Mouse (Mus musculus): ENCODE measurements at regions not wholly inside any gene's neighbourhood (a gene's known extent, or its start where the extent isn't known, plus 50 kb on each side); places are given as distances from the start of the nearest gene placed in this dataset.

- no peak for ATAC-seq (ENCODE audit: low FRiP score, low read depth)
- no peak for DNase-seq (ENCODE audit: low spot score)
- no peaks in the 10 kb centered on the region for H3K4me1 ChIP-seq (ENCODE audit: control insufficient read depth, insufficient read depth, low read length)
- H3K9me3 ChIP-seq (ENCODE audit: control insufficient read depth, low read length) = no peaks in the 10 kb centered on the region
- no peak overlapping the region for H3K4me2 ChIP-seq (replicated peaks; ENCODE audit: low read depth, low read length, severe bottlenecking)
- no peak overlapping the region for H3K27ac ChIP-seq (replicated peaks; ENCODE audit: low read depth, low read length)
- TF ChIP-seq POLR2A (IDR thresholded peaks at IDR 0.05; ENCODE audit: borderline replicate concordance, extremely low read depth, insufficient read depth, insufficient read length) = no peak
- WGBS = 61% methylated on average over 4 of the region's 4 CpGs
- H3K27me3 ChIP-seq (ENCODE audit: control insufficient read depth, insufficient read depth, low read length) = no peaks in the 10 kb centered on the region
- no peaks in the 10 kb centered on the region for H3K36me3 ChIP-seq (ENCODE audit: control insufficient read depth, insufficient read depth, low read length)
- H3K9ac ChIP-seq (ENCODE audit: low read depth, low read length, severe bottlenecking) = no peak overlapping the region
- H3K4me3 ChIP-seq (replicated peaks; ENCODE audit: low read length) = no peak overlapping the region
Observed at GRCm38 (mm10) chr3:115774723-115775122, 59.9 kb upstream of the S1pr1 start.

GRCm38 (mm10) chr3:115779144-115779890 is 64.4 kb upstream of the S1pr1 start:
- no peaks in the 10 kb centered on the region; the same call in 1 of the 2 replicates for H3K4me1 ChIP-seq (ENCODE audit: control insufficient read depth, insufficient read depth, low read length)
- no peak overlapping the region for H3K4me3 ChIP-seq (replicated peaks; ENCODE audit: low read length)
- DNase-seq (ENCODE audit: low spot score) (no peak), ATAC-seq (ENCODE audit: low FRiP score, low read depth) (no peak)
- H3K9me3 ChIP-seq (ENCODE audit: control insufficient read depth, low read length) = no peaks in the 10 kb centered on the region
- H3K36me3 ChIP-seq (ENCODE audit: control insufficient read depth, insufficient read depth, low read length) = no peaks in the 10 kb centered on the region
- TF ChIP-seq POLR2A (IDR thresholded peaks at IDR 0.05; ENCODE audit: borderline replicate concordance, extremely low read depth, insufficient read depth, insufficient read length) = no peak
- H3K27me3 ChIP-seq (ENCODE audit: control insufficient read depth, insufficient read depth, low read length) = no peaks in the 10 kb centered on the region
- 87% methylated on average over 10 of the region's 10 CpGs for WGBS
- H3K4me2 ChIP-seq (replicated peaks; ENCODE audit: low read depth, low read length, severe bottlenecking) = no peak overlapping the region
- H3K27ac ChIP-seq (replicated peaks; ENCODE audit: low read depth, low read length) = no peak overlapping the region
- H3K9ac ChIP-seq (ENCODE audit: low read depth, low read length, severe bottlenecking) = no peak overlapping the region

GRCm38 (mm10) chr3:115779906-115780305 is 65.0 kb upstream of the S1pr1 start:
- Histone ChIP-seq H3K4me3 (replicated peaks; ENCODE audit: low read length) (no peak overlapping the region), H3K9ac (ENCODE audit: low read depth, low read length, severe bottlenecking) (no peak overlapping the region), H3K27ac (replicated peaks; ENCODE audit: low read depth, low read length) (no peak overlapping the region), H3K9me3 (ENCODE audit: control insufficient read depth, low read length) (no peaks in the 10 kb centered on the region), H3K4me1 (ENCODE audit: control insufficient read depth, insufficient read depth, low read length) (no peaks in the 10 kb centered on the region; the same call in 1 of the 2 replicates), H3K36me3 (ENCODE audit: control insufficient read depth, insufficient read depth, low read length) (no peaks in the 10 kb centered on the region), H3K27me3 (ENCODE audit: control insufficient read depth, insufficient read depth, low read length) (no peaks in the 10 kb centered on the region), H3K4me2 (replicated peaks; ENCODE audit: low read depth, low read length, severe bottlenecking) (no peak overlapping the region)
- ATAC-seq (ENCODE audit: low FRiP score, low read depth) (no peak), DNase-seq (ENCODE audit: low spot score) (no peak)
- 79% methylated on average over 5 of the region's 5 CpGs for WGBS
- no peak for TF ChIP-seq POLR2A (IDR thresholded peaks at IDR 0.05; ENCODE audit: borderline replicate concordance, extremely low read depth, insufficient read depth, insufficient read length)

- H3K9ac ChIP-seq (ENCODE audit: low read depth, low read length, severe bottlenecking) = no peak overlapping the region
- no peak overlapping the region for H3K4me3 ChIP-seq (replicated peaks; ENCODE audit: low read length)
- peaks cover 6% of the 10 kb centered on the region for H3K4me1 ChIP-seq (ENCODE audit: control insufficient read depth, insufficient read depth, low read length)
- H3K27me3 ChIP-seq (ENCODE audit: control insufficient read depth, insufficient read depth, low read length) = no peaks in the 10 kb centered on the region
- no peak for TF ChIP-seq POLR2A (IDR thresholded peaks at IDR 0.05; ENCODE audit: borderline replicate concordance, extremely low read depth, insufficient read depth, insufficient read length)
- DNase-seq (ENCODE audit: low spot score) (no peak), ATAC-seq (ENCODE audit: low FRiP score, low read depth) (0 out of 2 replicates have a peak, but pooled peaks have one; percentile 34)
- H3K4me2 ChIP-seq (replicated peaks; ENCODE audit: low read depth, low read length, severe bottlenecking) = no peak overlapping the region
- no peaks in the 10 kb centered on the region for H3K9me3 ChIP-seq (ENCODE audit: control insufficient read depth, low read length)
- H3K27ac ChIP-seq (replicated peaks; ENCODE audit: low read depth, low read length) = no peak overlapping the region
- no peaks in the 10 kb centered on the region for H3K36me3 ChIP-seq (ENCODE audit: control insufficient read depth, insufficient read depth, low read length)
Observed at GRCm38 (mm10) chr3:115782726-115783125, 67.9 kb upstream of the S1pr1 start.

- DNase-seq (ENCODE audit: low spot score) = peak; percentile 60
- Histone ChIP-seq H3K9ac (ENCODE audit: low read depth, low read length, severe bottlenecking) (no peak overlapping the region), H3K27me3 (ENCODE audit: control insufficient read depth, insufficient read depth, low read length) (no peaks in the 10 kb centered on the region), H3K4me3 (replicated peaks; ENCODE audit: low read length) (no peak overlapping the region), H3K4me1 (ENCODE audit: control insufficient read depth, insufficient read depth, low read length) (peaks cover 6% of the 10 kb centered on the region), H3K36me3 (ENCODE audit: control insufficient read depth, insufficient read depth, low read length) (no peaks in the 10 kb centered on the region), H3K4me2 (replicated peaks; ENCODE audit: low read depth, low read length, severe bottlenecking) (no peak overlapping the region), H3K27ac (replicated peaks; ENCODE audit: low read depth, low read length) (no peak overlapping the region), H3K9me3 (ENCODE audit: control insufficient read depth, low read length) (no peaks in the 10 kb centered on the region)
- WGBS = 21% methylated on average over 1 of the region's 1 CpGs
- no peak for TF ChIP-seq POLR2A (IDR thresholded peaks at IDR 0.05; ENCODE audit: borderline replicate concordance, extremely low read depth, insufficient read depth, insufficient read length)
- peak; percentile 78 for ATAC-seq (ENCODE audit: low FRiP score, low read depth)
Observed at GRCm38 (mm10) chr3:115787360-115787759, 72.5 kb upstream of the S1pr1 start.
